Mouse (Mus musculus): ENCODE data around the gene Bmp5. TPM values are rescaled to one million over a fixed set of nuclear protein-coding genes. Genes with fewer than 3 reads are reported as not detected.
"Not testable (repeated sequence)": the region's sequence is repeated elsewhere in the genome, so short reads cannot be mapped to it uniquely, and the experiment has no call there.

The Bmp5 gene
- total RNA-seq (2021) = under 1 TPM; 0.36 to 0.61 TPM
- long read RNA-seq, experiment 1 = 0 reads
- long read RNA-seq, experiment 2 = 0 reads

DNA sequence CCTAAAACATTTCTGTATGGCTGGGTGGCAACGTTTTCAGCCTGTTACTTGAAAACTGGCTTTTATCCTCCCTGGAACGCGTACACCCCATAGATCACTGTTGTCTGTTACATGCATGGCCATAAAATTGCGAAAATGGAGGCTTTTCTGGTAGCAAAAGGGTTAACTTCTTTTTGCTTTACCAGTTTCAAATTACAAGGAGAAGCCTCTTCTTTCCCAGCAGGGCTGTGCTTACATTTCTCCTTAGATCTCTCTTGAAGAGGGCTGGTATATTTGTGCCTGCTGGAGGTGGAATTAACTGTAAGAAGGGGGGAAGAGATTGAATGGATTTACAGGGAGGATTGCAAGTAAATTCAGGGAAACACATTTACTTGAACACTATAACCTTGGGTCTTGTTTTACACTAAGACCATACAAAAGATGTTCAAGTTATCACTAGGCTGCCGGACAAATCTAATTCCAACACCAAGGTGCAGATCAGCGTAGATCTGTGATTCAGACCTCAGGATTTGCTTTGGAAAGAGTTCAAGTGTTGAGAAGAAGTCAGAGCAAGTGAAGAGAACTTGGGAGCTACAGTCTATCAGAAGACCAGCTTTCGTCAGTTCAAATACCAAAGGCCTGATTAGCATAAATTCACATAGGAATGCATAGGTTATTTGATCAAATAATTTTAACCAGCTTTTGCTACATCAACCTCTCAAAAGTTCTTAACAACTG lies at the start of gene Bmp5:
Gene Bmp5, plus strand, starts transcription at position 236 of the 717 bp plus-strand sequence.
- no peak for DNase-seq (ENCODE audit: low spot score in 2 of 2)

DNA sequence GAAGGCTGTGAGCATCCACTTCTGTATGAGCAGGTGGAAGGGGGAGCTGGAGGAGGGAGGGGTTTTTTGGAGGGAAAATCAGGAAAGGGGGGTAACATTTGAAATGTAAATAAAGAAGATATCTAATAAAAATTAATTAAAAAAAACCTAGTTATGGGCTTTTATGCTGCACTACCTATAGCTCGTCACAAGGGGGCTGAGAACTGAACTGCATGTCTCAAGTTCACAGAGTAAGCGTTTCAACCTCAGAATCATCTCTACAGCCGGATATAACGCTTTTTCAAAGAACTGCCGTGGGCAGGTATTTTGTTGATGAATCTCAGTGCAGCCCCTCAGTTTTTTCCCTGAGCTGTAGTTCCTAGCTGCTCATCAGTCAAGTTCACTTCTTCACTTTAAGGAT lies 15.1 kb upstream of the Bmp5 start:
- no peak for DNase-seq (ENCODE audit: low spot score in 2 of 2)

DNA sequence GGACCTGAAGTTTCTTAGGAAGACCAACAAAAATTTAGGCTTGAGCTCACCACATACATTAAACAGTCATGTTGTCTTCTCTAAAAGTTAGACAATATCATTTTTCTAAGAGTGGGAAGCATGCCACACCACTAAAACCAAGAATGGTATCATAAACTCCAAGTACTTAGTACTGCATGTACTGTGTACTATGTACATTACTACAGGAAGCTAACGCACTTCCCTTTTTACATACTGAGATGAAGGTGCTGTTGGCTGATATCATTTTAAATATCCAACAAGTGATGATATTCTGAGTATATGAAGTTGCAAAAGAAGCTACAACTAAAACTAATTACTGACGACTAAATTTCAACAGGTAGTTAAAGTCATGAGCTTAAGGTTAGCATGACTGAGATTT lies 13.6 kb upstream of the Bmp5 start:
- DNase-seq (ENCODE audit: low spot score in 2 of 2) = no peak

DNA sequence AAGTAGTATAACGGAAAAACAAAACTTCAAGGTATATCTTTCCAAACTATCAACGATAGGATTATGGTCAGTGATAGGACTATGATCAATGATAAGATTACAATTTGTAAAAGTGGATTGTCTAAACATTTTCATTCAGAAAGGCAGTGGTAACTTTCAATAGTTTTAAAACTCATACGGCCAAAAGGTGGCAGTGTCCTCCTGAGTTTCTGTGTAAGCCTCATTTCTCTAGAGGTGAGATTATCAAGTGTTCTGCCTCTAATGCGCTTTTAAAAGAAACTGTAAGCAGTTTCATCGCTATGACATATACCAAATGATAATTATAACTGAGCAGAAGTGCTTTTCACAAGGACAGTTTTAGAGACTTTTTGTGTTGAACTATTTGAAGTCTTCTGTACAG lies 12.7 kb upstream of the Bmp5 start:
- peak; percentile 7 to 21 for DNase-seq (ENCODE audit: low spot score in 2 of 2)

DNA sequence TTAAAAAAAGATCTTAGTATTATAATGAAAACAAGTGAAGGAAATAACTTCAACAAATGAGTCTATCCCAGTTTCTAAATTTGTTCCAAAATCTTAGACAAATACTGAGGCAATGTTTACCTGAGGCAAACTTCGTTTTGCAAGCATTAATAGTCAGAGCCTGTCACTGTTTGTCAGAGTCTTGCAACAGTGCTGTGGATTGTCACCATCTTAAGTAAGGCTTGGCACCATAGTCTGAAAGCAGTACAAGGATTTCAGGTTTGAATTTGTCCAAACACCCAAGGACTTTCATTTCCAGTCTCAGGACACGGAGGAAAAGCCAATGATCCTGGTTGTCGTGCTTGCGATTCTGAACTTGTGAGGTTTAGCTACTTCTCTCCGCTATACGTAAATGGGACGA lies 10.4 kb upstream of the Bmp5 start:
- DNase-seq (ENCODE audit: low spot score in 2 of 2) = no peak

DNA sequence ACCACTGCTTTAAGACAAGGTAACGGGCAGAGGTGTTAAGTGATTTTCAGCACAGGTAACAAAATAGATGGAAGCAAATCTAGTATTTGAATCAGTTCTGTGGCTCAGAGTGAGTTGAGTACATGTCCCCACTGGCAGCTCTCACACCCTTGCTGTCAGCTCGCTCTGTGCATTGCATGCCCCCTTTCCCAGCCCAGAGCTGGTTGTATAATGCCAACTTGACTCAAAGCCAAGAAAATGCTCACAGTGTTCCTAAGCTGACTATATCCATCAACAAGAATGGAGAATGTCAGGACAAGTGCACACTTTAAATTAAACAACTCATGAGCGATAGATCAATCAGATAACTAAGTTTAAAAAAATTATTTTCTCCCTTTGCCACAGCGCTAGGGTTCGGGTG lies 8.6 kb upstream of the Bmp5 start:
- DNase-seq (ENCODE audit: low spot score in 2 of 2) = no peak

DNA sequence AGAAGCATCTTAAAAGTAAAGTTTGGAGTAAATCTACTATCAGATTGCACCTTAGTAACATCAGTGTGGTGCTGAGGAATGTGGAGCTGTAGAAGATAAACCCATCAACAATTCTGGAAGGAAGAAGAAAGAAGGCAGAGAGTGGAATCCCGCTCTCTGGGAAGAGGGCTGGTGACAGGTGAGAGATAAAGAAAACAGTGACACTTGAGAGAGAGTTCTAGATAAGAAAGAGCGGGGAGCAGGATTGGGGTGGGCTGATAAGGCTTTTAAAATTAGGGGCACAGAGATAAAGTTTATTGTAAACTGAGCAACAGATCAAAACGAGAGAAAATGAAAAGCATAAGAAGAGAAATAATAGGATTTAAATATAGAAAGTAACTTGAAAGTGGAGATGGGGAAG lies 6.1 kb upstream of the Bmp5 start:
- no peak for DNase-seq (ENCODE audit: low spot score in 2 of 2)

DNA sequence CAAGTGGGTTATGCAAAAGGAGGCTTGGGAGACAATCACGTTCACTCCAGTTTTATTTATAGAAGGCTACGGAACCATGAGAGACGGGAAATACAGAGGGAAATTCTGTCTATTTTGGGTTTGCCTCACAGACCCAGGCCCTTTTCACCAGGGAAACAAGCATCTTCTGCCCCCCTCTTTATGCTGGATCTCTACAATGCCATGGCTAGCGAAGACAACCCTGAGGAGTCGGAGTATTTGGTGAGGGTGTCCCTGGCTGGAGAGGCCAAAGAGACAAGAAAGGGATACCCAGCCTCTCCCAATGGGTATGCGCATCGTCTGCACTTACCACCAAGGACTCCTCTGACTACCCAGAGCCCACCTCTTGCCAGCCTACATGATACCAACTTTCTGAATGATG lies 989 bp downstream of the Bmp5 start:
- DNase-seq (ENCODE audit: low spot score in 2 of 2) = no peak

DNA sequence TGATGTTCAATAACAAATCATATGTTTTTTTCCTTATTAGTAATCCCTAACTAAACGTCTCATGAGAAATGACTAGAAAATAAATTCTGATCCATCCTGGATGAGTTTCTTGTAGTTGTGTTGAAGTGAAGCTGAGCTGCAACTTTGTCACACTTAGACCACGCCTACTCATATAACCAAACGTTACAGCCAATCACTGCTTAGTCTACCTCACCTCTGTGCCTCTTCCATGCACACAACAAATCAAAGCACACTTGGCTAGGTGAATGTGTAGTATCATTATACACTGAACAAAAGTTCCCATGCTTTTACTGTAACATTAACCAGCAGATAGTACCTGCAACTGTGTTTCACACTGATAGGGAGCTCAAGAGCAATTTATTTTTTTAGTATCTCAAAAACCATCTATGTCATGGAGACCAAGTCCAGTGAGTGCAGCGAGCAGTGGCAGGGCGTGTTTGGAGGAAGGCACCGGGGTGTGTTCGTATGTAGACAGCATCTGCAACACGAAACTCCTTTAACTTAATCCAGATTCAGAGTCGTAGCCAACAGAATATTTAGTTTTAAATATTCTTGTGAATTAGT lies 3.7 kb downstream of the Bmp5 start:
- DNase-seq (ENCODE audit: low spot score in 2 of 2) = no peak

DNA sequence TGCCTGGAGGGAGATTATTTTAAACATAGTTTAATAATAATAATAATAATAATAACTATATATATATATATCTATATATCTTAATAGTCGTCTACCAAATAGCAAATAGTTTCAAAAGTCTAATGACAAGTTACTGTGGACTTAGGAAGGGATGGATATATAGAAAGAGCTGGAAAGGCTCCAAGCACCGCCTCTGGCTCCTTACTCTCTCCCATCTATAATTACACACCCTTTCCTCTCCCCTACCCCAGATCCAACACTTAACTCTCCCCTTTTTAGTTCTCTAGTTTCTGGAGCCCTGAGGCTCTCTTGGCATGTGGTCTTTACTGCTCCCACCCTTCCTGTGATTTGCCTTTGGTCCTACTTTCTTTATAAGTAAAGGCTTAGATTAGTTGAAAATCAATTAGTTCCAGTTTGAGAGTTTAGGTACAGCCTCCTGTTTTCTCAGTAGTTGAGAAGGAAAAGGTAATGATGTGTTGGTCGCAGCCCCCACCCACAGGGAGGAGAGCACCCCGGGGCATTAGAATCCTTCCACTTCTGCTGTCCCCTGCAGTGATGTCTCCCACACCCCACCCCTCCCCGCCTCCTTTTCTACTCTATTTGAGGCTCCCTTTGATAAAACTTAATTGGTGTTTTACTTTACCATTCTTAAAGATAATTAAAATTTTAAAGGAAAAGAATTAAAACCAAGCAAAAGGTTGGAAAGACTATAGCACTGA lies 5.6 kb downstream of the Bmp5 start:
- no peak for DNase-seq (ENCODE audit: low spot score in 2 of 2)

DNA sequence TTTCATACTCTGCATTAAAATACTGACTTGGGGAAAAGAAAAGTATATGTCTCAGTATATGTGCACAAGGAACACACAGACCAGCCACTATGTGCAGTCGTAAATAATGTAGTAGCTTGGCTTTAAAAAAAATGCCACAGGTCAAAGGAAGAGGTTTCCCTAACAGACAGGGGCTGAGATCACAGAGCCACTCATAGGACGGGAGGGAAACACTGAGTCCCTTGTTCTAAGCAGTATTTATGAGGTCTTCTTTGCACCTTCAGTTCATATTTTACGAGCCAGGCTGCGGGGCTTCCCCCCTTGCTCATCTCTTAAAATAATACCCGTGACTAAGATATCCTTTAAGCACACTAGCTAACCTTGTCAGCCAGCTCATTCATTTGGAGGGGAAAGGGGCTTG lies 6.4 kb downstream of the Bmp5 start:
- DNase-seq (ENCODE audit: low spot score in 2 of 2) = no peak

DNA sequence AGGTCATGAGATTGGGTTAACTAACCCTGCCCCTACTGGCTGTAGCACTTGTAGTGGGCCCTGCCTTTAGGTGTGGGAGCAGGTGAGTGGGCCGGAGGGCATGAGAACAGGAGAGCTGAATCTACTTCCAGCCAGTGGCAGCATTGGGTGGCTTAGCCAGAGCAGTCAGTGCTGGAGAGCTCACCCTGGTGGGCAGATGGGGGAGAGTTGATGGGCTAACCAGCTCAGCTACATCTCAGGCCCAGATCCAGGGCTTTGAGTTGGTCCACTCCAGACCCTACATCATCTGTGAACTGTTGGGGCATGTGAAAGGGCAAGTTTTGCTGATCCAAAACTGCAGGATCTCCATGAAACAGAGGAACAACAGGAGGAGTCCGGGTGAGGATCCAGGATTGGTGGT lies 8.4 kb downstream of the Bmp5 start:
- no peak for DNase-seq (ENCODE audit: low spot score in 2 of 2)

DNA sequence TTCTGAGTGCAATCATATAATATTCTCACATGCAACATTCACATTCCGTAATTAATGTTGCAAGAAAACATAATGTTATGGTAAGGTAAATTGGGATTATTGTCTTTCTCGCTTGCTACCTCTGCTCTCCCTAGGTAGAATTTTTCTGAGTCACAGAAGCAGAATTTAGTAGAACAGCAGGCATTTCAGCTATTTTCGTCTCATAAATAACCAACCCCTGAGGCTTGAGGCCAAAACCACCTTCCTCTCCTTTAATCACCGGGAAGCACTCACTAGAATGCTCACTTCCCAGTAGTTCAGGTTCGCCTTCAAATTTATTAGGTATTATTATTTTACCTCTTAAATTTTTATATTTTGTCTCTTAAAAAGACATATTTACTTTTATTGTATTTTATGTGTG lies 10.8 kb downstream of the Bmp5 start:
- no peak for DNase-seq (ENCODE audit: low spot score in 2 of 2)

DNA sequence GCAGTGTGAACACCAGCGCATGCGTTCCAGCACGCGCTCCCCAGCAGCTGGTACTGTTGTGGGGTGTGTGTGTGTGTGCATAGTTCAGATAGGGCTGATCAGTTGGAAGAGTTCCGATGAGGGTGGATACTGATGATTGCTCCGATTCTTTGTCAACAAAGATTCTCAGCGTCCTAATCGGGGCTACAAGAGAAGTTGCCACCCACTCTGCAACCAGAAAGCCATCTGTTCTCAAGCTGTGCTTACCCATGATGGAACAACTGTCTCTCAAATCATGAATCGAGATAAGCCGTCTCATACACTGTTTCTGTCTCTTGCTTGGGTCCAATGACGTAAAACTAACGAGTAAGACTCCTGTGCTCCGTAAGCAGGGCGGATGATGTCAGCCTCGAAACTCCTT lies 12.0 kb downstream of the Bmp5 start:
- DNase-seq (ENCODE audit: low spot score in 2 of 2) = no peak

DNA sequence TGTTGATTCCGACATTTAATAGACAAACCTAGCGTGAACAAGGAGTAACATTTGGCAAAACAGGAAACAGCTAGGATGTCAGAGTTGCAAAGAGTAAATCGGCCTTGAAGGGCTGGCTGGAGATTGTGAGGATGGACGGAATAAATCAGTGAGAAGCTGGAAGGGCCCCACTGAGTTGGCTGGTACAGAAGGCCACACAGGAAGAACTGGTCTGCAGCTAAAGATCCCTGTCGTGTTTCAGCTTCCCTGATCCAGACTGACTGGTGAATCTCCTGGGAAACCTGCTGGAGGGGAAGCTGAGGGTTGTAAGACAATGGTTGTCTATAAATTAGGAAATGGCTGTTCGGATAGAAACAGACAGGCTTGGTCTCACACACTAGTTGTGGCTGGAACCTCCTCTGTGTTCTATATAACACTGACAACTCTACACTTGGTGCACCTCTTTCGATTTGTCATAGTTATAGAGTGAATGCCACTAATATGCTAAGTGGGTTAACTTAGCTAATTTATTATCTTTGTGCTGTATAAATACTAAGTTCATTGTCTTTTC lies 14.8 kb downstream of the Bmp5 start:
- no peak for DNase-seq (ENCODE audit: low spot score in 2 of 2)

DNA sequence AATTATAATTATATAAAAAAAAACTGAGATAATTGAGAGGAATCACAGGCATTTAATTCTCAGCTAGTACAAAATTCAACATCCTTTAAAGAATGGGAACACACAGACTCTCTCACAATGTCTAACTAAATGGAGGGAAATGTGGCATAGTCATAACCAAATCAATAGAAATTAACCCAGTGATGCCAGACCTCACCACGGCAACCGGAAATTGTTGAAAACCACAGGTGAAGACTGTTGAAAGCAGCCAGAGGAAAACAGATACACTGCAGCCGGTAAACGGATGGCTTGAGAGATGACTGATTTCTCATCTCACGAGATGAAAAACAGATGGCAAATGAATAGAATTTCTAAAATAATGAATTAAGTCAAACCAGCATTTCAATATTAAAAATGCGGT lies 29.8 kb downstream of the Bmp5 start:
- DNase-seq (ENCODE audit: low spot score in 2 of 2) = no peak

DNA sequence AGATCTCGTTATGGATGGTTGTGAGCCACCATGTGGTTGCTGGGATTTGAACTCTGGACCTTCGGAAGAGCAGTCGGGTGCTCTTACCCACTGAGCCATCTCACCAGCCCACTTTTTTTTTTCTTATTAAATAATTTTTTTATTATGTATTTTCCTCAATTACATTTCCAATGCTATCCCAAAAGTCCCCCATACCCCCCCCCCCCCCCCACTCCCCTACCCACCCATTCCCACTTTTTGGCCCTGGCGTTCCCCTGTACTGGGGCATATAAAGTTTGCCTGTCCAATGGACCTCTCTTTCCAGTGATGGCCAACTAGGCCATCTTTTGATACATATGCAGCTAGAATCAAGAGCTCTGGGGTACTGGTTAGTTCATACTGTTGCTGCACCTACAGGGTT lies 33.0 kb downstream of the Bmp5 start:
- DNase-seq (ENCODE audit: low spot score in 2 of 2) = not testable (repeated sequence)

DNA sequence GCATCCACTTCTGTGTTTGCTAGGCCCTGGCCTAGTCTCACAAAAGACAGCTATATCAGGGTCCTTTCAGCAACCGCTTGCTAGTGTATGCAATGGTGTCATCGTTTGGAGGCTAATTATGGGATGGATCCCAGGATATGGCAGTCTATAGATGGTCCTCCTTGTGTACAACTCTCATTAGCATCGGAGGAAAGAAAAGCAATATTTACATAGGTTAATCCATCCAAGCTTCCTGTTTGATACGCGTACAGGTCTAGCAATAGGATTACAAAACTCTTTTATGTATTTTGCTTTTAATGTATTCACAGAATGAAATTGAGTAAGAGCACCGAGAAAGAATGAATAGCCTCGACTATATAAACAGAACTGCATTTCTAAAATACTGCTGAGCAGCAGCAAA lies 33.5 kb downstream of the Bmp5 start:
- no peak for DNase-seq (ENCODE audit: low spot score in 2 of 2)

DNA sequence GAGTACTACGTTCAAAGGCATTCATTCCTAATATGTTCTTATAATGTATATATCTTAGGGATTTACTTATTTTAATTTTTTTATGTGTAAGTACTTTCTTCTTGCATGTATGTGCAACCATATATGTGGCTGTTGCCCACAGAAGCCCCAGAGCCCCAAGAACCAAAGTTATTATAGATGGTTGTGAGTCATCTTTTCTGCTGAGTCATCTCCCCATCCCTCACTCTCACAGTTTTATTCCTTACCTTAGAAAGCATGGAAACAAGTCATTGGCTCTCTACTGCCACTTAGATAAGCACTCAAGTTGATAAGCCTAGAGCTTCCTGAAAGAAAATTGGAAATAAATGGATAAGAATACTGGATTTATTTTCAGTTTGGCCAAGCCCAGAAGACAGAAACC lies 40.0 kb downstream of the Bmp5 start:
- DNase-seq (ENCODE audit: low spot score in 2 of 2) = no peak

DNA sequence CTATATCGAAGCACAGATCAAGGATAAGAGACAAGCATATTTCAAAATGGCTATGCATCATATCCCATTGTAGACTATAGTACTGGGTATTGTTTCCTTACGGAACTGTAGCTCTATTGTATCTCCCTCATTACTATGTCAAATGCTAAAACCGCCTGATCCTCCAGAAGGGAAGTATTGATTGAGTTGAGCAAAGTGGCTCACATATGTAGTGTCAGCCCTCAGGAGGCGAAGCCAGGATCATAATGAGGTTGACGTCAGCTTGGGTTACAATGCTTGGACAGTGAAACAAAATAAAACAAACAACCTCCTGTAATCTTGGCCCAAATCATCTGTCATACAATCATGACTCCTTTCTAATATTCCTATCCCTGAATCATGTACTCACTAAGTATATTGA lies 43.2 kb downstream of the Bmp5 start:
- no peak for DNase-seq (ENCODE audit: low spot score in 2 of 2)

DNA sequence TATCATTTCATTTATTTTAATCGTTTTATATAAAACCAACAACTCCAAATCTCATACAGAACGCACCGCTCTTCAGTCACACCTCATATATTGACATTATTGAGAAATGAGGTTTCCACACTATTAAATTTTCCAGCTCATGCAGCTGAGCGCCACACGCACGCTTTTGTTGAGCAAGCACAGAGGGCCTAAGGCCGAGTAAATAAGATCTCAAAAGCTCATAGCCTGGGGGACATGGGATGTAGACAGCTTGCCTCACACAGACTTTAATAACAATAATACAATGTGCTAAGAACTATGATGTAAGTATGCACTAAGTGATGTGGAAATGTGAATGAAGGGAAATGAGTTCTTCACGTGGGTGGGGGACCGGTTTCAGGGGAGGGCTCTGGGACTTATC lies 57.3 kb downstream of the Bmp5 start:
- no peak for DNase-seq (ENCODE audit: low spot score in 2 of 2)

DNA sequence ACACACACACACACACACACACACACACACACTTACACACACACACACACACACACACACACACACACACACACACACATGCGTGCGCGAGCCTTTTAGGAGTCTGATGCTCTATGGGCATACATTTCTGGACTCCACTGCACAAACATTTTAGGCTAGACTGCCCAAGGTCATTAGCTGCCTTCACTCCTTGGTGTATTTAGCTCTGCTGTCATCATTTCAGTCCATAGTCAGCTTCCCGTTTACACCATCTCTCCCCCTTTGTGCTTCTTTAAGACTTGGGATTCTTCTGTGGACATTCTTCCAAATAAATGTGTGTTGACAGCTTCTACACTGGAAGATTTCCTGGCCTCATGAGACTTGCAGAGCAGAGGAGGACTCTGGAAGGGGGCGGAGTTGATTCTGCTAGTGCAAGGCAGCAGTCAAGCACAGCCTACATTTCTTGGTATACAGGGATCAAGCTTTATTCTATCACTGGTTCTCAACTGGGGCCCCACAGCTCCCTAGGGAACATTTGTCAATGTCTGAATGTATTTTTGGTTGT lies 58.1 kb downstream of the Bmp5 start:
- no peak for DNase-seq (ENCODE audit: low spot score in 2 of 2)
